Mouse (Mus musculus) embryonic facial prominence, embryonic 14.5 days (tissue): ENCODE measurements around the gene Anpep. TPM values are rescaled to one million over a fixed set of nuclear protein-coding genes. Genes with fewer than 3 reads are reported as not detected.

Experiments
- ATAC-seq: fragments of 200-750 bp; cut with Nextera tagmentation; 2 replicates; pipeline ENCODE4 v1.8.0; 2017; ENCODE audit warnings: low read depth, moderate number of reproducible peaks, moderate TSS enrichment
- DNase-seq: peaks from one replicate; pipeline ENCODE4 v3.0.0-alpha.2; 2015; ENCODE audit warnings: low spot score
- H3K27ac ChIP-seq: fragments of 300-500 bp; sonication (generic); replicated peaks from 2 replicates; pipeline ENCODE4 v1.5.1; 2014; ENCODE audit warnings: low read depth, mild to moderate bottlenecking, low read length, moderate library complexity
- H3K27me3 ChIP-seq: fragments of 300-500 bp; sonication (generic); replicated peaks from 2 replicates; pipeline ENCODE4 v1.6.1; 2014; ENCODE audit warnings: low read length; ENCODE audit not compliant: control insufficient read depth, insufficient read depth
- H3K36me3 ChIP-seq: fragments of 300-500 bp; sonication (generic); 2 replicates; pipeline ENCODE4 v1.6.1; 2014; ENCODE audit warnings: low read length, mixed read lengths; ENCODE audit not compliant: control insufficient read depth, insufficient read depth
- H3K4me1 ChIP-seq: fragments of 300-500 bp; sonication (generic); 2 replicates; pipeline ENCODE4 v1.6.1; 2014; ENCODE audit warnings: antibody characterized with exemption, low read length; ENCODE audit not compliant: control insufficient read depth, insufficient read depth
- H3K4me2 ChIP-seq: fragments of 300-500 bp; sonication (generic); 2 replicates; pipeline ENCODE4 v1.6.1; 2014; ENCODE audit warnings: low read depth, mild to moderate bottlenecking, low read length, moderate library complexity, mixed read lengths
- H3K4me3 ChIP-seq: fragments of 300-500 bp; sonication (generic); 2 replicates; pipeline ENCODE4 v1.5.1; 2014; ENCODE audit warnings: low read depth, mild to moderate bottlenecking, low read length
- H3K9ac ChIP-seq: fragments of 300-500 bp; sonication (generic); 2 replicates; pipeline ENCODE4 v1.6.1; 2014; ENCODE audit warnings: low read depth, mild to moderate bottlenecking, low read length, moderate library complexity, mixed read lengths
- H3K9me3 ChIP-seq: fragments of 300-500 bp; sonication (generic); 2 replicates; pipeline ENCODE4 v1.6.1; 2016; ENCODE audit warnings: low read length; ENCODE audit not compliant: control insufficient read depth
- WGBS: fragments of 180-500 bp; shearing (Covaris S2); extraction: QIAGEN DNeasy Blood & Tissue Kit; methylation state at CpG from one replicate; pipeline ENCODE4 v1.1.7; 2014; 5-methylcytosine and 5-hydroxymethylcytosine counted together
- polyA plus RNA-seq: library from polyadenylated mRNA; unstranded; fragments of >200 nt; fragmentation: Nextera tagmentation; extraction: Ambion mirVana; gene quantifications from 2 replicates; pipeline ENCODE4 v1.2.1, GENCODE M21; 2014

The Anpep gene
- polyA plus RNA-seq, 1 experiment from 2014 or later, result 30.5 TPM

DNA sequence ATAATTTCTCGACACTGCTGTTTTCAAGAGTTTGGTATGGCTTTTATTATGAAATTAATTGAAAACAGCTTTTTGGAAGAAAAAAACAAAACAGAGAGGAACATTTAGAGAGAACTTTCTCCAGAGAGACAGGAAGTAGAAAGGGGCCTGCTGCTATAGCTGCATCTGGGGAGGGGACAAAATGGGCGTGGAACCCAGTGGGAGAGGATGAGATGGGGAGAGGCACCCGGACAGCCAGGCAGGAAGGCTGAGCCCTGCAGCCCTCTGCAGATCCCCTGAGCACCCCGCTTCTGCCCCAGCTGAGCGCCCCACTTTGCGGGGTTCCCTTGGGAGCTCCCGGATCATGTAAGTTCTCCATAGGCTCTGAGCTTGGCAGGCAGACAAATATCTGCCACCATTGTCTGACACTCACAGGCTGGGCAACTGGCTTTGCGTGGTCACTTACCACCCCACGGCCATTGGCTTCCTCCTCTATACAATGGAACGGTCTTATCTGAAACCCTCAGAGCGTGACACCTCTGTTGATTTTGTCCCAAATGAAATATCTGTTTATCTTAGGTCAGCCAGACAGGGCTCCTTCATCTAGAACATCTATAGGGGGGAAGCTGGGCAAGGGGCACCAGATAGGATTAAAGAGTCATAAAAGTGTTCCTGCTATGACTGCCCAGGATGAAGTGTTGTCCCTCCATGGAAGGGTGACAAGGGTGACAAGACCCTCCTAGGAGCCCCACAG is 2.5 kb downstream of the Anpep start:
- WGBS, result 51% methylated on average over 11 of the region's 11 CpGs
- Histone ChIP-seq H3K4me1 (peaks cover 12% of the 10 kb centered on the region), H3K9me3 (no peaks in the 10 kb centered on the region), H3K36me3 (no peaks in the 10 kb centered on the region), H3K27ac (peak overlapping the region; percentile 75), H3K4me2 (0 out of 2 replicates have a peak overlapping the region, but pooled peaks have one; percentile 15), H3K27me3 (no peaks in the 10 kb centered on the region), H3K9ac (no peak overlapping the region), H3K4me3 (no peak overlapping the region)
- DNase-seq, result peak; percentile 74
- no peak; the same call in 1 of the 2 replicates for ATAC-seq

DNA sequence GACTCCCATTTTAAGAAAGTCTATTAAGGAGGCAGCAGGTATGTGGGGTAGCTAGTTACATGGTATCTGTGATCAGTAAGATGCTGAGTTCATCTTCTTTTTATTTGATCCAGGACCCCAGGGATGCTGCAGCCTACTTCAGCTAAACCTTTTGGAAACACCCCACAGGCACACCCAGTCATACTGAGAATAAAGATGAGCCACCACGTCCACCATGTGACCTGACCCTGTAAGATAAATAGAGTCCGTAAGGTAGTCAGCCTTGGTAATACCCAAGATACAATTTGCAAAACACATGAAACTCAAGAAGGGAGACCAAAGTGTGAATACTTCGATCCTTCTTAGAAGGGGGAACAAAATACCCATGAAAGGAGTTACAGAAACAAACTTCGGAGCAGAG is 4.6 kb downstream of the Anpep start:
- H3K9me3 ChIP-seq, result no peaks in the 10 kb centered on the region
- WGBS, result 77% methylated on average over 4 of the region's 4 CpGs

DNA sequence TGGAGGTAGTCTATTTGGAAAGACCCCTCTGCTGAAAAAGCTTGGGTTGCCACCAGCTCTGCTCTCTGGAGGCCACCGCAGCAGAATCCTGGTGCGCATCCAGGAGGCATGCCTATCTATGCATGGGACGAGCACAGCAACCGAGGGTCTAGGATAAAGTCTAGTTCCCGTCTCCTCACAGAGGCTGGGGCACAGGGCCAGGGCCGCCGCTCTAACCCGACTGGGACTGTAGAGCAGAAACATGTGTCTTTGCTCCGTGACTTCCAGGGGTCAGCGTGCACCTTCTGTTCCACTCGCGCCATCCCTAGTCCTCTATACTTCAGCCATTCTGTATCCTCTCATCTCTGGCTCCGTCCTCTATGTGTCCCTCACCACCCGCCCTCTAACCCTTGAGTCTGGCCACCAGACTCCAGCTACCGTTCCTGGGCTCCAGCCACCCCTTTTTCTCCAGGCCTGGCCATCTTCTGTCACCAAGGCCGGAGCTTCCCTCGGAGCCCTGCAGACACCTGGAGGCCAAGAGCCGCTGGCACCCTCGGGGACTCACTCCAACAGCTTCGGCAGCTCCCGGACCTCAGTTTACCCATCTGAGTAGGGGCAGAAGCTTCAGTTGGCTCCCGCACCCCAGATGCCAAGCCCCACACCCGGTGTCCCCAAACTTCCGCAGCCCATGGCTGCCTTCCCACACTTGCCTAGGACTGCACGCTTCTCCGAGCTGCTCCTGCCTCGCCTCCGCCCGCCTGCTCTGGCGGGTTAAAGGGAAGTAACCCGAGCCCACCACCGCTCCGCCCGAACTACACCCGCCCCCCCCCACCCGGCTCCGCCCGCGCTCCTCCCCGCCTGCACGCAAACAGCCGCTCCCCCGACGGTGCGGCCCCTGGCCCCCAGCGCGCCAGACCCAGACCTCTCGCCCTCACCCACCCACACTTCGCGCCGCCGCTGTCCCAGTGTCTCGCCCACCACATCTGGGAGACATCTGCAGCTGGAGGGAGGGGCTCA is 13.1 kb downstream of the Anpep start:
- Histone ChIP-seq H3K27ac (peak overlapping the region; percentile 44; the same call in 1 of the 2 replicates), H3K9ac (peak overlapping the region; percentile 60), H3K27me3 (no peaks in the 10 kb centered on the region), H3K4me1 (peaks cover 28% of the 10 kb centered on the region), H3K4me2 (peak overlapping the region; percentile 74), H3K36me3 (no peaks in the 10 kb centered on the region), H3K9me3 (no peaks in the 10 kb centered on the region), H3K4me3 (peak overlapping the region; percentile 41)
- WGBS, result 6% methylated on average over 41 of the region's 53 CpGs
- peak; percentile 92 for ATAC-seq
- DNase-seq, result peak; percentile 91

More for the DNA sequence above, 4.6 kb downstream of the Anpep start:
- ATAC-seq (no peak), DNase-seq (no peak)
- H3K4me3 ChIP-seq, result no peak overlapping the region
- peaks cover 12% of the 10 kb centered on the region for H3K4me1 ChIP-seq
- H3K27ac ChIP-seq, result no peak overlapping the region
- H3K27me3 ChIP-seq, result no peaks in the 10 kb centered on the region
- no peak overlapping the region for H3K9ac ChIP-seq
- no peak overlapping the region for H3K4me2 ChIP-seq
- H3K36me3 ChIP-seq, result no peaks in the 10 kb centered on the region

DNA sequence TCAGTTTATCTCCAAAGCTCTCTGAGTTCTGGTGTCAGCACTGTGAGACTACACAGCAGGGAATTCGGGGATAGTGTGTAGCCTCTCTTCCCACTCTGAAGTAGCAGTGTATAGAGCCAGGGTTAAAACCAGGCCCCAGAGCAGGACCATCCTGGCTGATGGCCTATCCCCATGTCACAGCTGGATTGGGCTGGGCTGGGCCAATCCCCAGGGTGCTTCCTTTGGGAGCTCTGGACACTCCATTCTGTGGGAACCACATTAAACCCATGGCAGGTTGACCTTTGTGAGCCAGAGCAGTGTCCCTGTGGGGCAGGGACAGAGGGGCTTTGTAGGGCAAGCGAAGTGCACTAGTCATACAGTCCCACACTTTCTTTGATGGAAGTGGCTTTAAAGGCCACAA is 14.5 kb downstream of the Anpep start:
- Histone ChIP-seq H3K9ac (no peak overlapping the region), H3K4me3 (no peak overlapping the region), H3K27me3 (no peaks in the 10 kb centered on the region), H3K4me2 (0 out of 2 replicates have a peak overlapping the region, but pooled peaks have one; percentile 4), H3K4me1 (peaks cover 32% of the 10 kb centered on the region), H3K9me3 (no peaks in the 10 kb centered on the region), H3K36me3 (0 out of 2 replicates have a peak, but pooled peaks cover 4% of the 10 kb centered on the region), H3K27ac (no peak overlapping the region)
- WGBS, result 75% methylated on average over 2 of the region's 2 CpGs
- ATAC-seq, result no peak
- DNase-seq, result no peak

DNA sequence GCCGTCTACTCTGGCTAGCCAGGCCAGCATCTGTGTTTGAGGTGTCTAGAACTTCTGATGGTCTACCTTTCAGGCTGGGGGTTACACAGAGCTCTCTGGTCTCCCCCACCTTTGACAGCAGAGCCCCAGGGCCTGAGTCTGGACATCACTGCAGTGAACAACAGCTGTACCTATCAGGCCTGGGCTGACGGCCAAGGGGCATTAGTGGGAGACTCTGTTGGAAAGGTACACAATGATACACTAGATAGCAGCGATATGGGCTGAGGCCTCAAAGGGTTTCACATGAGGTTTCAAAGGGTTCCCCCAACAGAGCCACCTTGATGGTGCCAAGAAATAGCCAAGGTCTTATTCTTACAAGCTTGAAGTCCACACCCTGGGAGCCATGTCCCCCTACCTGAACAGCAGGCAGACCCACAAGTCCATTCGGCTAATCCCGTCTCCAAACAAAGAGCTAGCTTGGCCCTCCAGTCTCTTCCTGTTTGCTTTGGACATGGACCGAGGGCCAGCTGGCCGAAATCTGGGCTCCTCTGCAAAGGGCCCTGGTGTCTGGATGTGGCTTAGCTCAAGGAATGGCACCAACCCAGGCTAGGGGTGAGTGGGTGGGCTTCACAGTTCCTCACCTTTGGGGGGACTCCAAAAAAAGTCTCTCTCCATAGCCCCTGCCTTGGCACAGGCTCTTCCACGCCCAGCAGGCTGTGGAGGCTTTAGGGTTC is 16.6 kb downstream of the Anpep start:
- WGBS, result 78% methylated on average over 8 of the region's 8 CpGs
- Histone ChIP-seq H3K4me3 (no peak overlapping the region), H3K27me3 (no peaks in the 10 kb centered on the region), H3K4me1 (peaks cover 25% of the 10 kb centered on the region), H3K27ac (no peak overlapping the region), H3K36me3 (0 out of 2 replicates have a peak, but pooled peaks cover 13% of the 10 kb centered on the region), H3K9me3 (no peaks in the 10 kb centered on the region), H3K9ac (no peak overlapping the region), H3K4me2 (no peak overlapping the region)
- ATAC-seq (no peak), DNase-seq (no peak)

DNA sequence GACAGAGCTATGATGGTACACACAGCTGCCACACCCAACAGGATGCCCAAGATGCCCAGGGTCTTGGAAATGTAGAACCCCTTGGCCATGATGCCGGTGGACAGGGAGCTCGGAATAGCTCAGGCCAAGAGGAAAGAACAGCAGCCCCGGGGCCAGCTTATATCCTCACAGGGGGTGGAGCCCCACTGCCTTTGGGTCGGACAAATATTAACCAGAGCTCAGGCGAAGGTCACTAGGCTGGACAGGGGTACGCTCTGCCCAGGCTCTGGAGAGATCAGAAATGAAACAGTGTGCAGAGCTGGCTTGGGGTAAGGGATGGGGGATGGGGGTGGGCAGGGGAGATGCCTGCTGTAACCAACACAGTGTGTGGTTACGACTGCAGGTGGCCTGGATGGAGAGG is 18.7 kb downstream of the Anpep start:
- no peak overlapping the region for H3K9ac ChIP-seq
- no peak for ATAC-seq
- no peak overlapping the region for H3K4me2 ChIP-seq
- H3K27ac ChIP-seq, result no peak overlapping the region
- H3K9me3 ChIP-seq, result no peaks in the 10 kb centered on the region
- H3K36me3 ChIP-seq, result 0 out of 2 replicates have a peak, but pooled peaks cover 18% of the 10 kb centered on the region
- H3K27me3 ChIP-seq, result no peaks in the 10 kb centered on the region
- no peak for DNase-seq
- WGBS, result 64% methylated on average over 7 of the region's 7 CpGs
- H3K4me1 ChIP-seq, result peaks cover 15% of the 10 kb centered on the region
- no peak overlapping the region for H3K4me3 ChIP-seq

DNA sequence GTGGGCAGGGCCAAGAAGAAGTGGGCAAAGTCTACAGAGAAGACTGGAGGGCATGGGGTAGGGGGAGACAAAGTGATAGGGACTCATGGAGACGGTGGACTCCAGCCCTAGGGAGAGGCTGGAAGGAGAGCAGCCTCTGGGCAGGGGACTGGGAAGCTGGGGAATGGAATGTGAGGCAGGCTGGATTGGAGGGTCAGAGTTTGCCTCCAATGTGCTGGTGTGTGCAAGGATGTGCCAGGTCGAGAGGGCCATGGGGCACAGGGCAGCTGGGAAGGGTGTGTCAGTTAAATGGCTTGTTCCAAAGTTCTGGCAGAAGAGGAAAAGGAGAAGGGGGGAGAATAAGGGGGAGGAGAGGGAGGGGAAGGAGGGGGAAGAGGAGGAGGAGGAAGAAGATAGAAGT is 23.6 kb downstream of the Anpep start:
- Histone ChIP-seq H3K4me3 (no peak overlapping the region), H3K27me3 (no peaks in the 10 kb centered on the region), H3K27ac (no peak overlapping the region), H3K4me2 (no peak overlapping the region), H3K4me1 (no peaks in the 10 kb centered on the region; the same call in 1 of the 2 replicates), H3K9ac (no peak overlapping the region), H3K36me3 (0 out of 2 replicates have a peak, but pooled peaks cover 30% of the 10 kb centered on the region), H3K9me3 (no peaks in the 10 kb centered on the region)
- no peak for ATAC-seq
- 58% methylated on average over 2 of the region's 2 CpGs for WGBS
- no peak for DNase-seq

DNA sequence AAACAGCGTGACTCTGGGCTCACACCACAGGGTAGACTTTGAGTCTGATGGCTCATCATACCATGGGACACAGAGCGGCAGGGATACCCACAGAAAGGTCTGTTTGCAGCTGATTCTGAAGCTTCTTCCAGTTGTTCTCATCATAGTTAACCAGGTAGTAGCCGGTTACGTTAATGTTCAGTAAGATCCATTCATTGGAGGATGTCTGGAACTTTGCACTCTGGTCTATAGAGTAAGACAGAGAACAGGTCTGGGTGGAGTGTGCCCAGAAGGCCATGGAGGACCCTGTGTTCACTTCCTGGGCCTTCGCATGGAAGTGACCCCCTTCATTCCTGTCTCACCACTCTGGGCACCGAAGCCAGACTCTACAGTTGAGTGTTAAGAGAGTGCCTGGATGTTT is 25.7 kb downstream of the Anpep start:
- H3K4me1 ChIP-seq, result no peaks in the 10 kb centered on the region; the same call in 1 of the 2 replicates
- 98% methylated on average over 6 of the region's 6 CpGs for WGBS
- 0 out of 2 replicates have a peak, but pooled peaks cover 17% of the 10 kb centered on the region for H3K36me3 ChIP-seq
- no peak for DNase-seq
- H3K9me3 ChIP-seq, result no peaks in the 10 kb centered on the region
- ATAC-seq, result no peak
- H3K27ac ChIP-seq, result no peak overlapping the region
- H3K27me3 ChIP-seq, result no peaks in the 10 kb centered on the region
- no peak overlapping the region for H3K4me3 ChIP-seq
- no peak overlapping the region for H3K9ac ChIP-seq
- H3K4me2 ChIP-seq, result no peak overlapping the region
